Mouse (Mus musculus): Measurements from ENCODE around the gene Tuft1.

GRCm38 (mm10) chr3:94628712-94629111 is 30.0 kb downstream of the Tuft1 start:
- TF ChIP-seq GATA1 (IDR thresholded peaks at IDR 0.05; ENCODE audit: borderline replicate concordance, low read length) (no peak), FLI1 (IDR thresholded peaks at IDR 0.05; ENCODE audit: low read length) (no peak)
